Mouse (Mus musculus) gastrocnemius, adult 2 months (tissue): ENCODE measurements around the gene Zfp637. TPM values are rescaled to one million over a fixed set of nuclear protein-coding genes. Genes with fewer than 3 reads are reported as not detected.

ENCODE experiments used
- DNase-seq: peaks from one replicate; pipeline ENCODE4 v3.0.0; 2022
- H3K27ac ChIP-seq: fragments of 200-600 bp; 2 replicates; pipeline ENCODE4 v1.8.1; 2022; ENCODE audit warnings: mild to moderate bottlenecking
- H3K4me3 ChIP-seq: fragments of 200-600 bp; 2 replicates; pipeline ENCODE4 v1.8.1; 2022; ENCODE audit warnings: mild to moderate bottlenecking, moderate library complexity
- CTCF ChIP-seq: fragments of 200-600 bp; IDR thresholded peaks from 2 replicates; pipeline ENCODE4 v1.8.1; 2022; ENCODE audit warnings: antibody characterized with exemption, mild to moderate bottlenecking, moderate library complexity
- intact Hi-C: fragments of 180-260 bp; cut with DNase I; formaldehyde crosslinking; loops from one replicate; pipeline ENCODE4 v1.15.1; 2025
- total RNA-seq, 2 experiments: library from RNA; stranded (reverse); gene quantifications; 2 replicates each; pipeline ENCODE4 v1.2.3; 2021

Zfp637 gene
- total RNA-seq, 2 experiments from 2014 or later, result 39.9 to 42.3 TPM

GRCm38 (mm10) chr6:117893435-117893834 lies 52.5 kb downstream of the Zfp637 start:
- TF ChIP-seq CTCF, result no peak
- Histone ChIP-seq H3K27ac (no peak overlapping the region), H3K4me3 (no peak overlapping the region)
- no peak for DNase-seq
- intact Hi-C loops, result no loop called here

Other genes with a start within 250 kb of the Zfp637 start
- gene Zfp239, start 20.9 kb downstream of the Zfp637 start, total RNA-seq, result under 1 TPM; 0.59 to 0.75 TPM
- 100 to 1,000 TPM; 104 to 108 TPM for gene Hnrnpf, start 59.1 kb downstream of the Zfp637 start, total RNA-seq
- gene Fxyd4, start 96.5 kb downstream of the Zfp637 start, total RNA-seq, result not detected
- under 1 TPM in 1 of 2 experiments, not detected in 1; 0.18 TPM for gene Rasgef1a, start 170.3 kb downstream of the Zfp637 start, total RNA-seq